Mouse (Mus musculus): ENCODE measurements around the gene Ubtd1. TPM values are rescaled to one million over a fixed set of nuclear protein-coding genes. Genes with fewer than 3 reads are reported as not detected.

The Ubtd1 gene
- polyA plus RNA-seq, 1 experiment = 13.1 TPM

DNA sequence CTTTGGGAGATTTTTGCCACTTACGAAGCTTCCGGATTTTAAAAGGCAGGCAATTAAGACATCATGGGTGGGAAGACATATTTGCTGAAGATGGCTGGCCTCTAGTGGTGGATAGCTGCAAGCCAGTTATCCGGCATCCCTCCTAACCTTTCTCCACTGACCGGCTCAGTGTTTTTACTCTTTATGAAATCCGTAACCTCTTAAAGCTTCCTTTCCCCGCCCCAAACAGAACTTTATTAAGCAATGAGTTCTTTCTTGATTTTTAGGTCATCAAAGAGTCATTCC, 87.6 kb downstream of the Ubtd1 start:
- no peaks in the 10 kb centered on the region for H3K36me3 ChIP-seq (ENCODE audit: control insufficient read depth, insufficient read depth, low read length, poor library complexity, severe bottlenecking)
- H3K4me3 ChIP-seq (ENCODE audit: low read depth, low read length) = no peak overlapping the region
- H3K4me1 ChIP-seq (ENCODE audit: control insufficient read depth, insufficient read depth, low read length) = no peaks in the 10 kb centered on the region
- H3K27me3 ChIP-seq (ENCODE audit: control insufficient read depth, insufficient read depth, low read length, poor library complexity, severe bottlenecking) = no peaks in the 10 kb centered on the region
- H3K27ac ChIP-seq (ENCODE audit: insufficient read depth, low read length) = no peak overlapping the region
- TF ChIP-seq CTCF (IDR thresholded peaks at IDR 0.05; ENCODE audit: low read depth, low read length) = peak; percentile 20
- TF ChIP-seq EP300 (IDR thresholded peaks at IDR 0.05; ENCODE audit: insufficient read depth, low read depth, low read length) = no peak
- no peak overlapping the region for H3K9ac ChIP-seq (ENCODE audit: low read depth, poor library complexity, severe bottlenecking)
- H3K9me3 ChIP-seq (replicated peaks; ENCODE audit: control insufficient read depth, insufficient read depth, low read length, poor library complexity, severe bottlenecking) = no peaks in the 10 kb centered on the region

DNA sequence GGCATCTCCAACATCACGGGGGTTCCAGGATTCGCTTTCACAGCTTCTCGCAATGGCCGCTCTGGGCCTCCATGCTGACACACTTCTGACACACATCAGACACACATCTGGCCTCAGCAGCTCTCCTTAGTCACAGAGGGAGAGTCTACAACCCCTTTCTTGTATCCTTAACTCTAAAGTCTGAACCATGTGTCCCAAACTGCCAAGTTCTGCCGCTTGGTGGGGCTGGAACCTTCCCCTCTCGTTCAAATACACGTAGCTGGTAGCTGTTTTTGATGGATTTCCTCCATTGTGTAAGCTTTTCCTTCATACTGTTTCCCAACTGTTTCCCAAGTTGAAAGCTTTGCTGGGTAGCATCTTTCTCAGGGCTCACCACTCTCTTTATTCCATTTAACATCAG, 89.7 kb downstream of the Ubtd1 start:
- no peaks in the 10 kb centered on the region for H3K27me3 ChIP-seq (ENCODE audit: control insufficient read depth, insufficient read depth, low read length, poor library complexity, severe bottlenecking)

DNA sequence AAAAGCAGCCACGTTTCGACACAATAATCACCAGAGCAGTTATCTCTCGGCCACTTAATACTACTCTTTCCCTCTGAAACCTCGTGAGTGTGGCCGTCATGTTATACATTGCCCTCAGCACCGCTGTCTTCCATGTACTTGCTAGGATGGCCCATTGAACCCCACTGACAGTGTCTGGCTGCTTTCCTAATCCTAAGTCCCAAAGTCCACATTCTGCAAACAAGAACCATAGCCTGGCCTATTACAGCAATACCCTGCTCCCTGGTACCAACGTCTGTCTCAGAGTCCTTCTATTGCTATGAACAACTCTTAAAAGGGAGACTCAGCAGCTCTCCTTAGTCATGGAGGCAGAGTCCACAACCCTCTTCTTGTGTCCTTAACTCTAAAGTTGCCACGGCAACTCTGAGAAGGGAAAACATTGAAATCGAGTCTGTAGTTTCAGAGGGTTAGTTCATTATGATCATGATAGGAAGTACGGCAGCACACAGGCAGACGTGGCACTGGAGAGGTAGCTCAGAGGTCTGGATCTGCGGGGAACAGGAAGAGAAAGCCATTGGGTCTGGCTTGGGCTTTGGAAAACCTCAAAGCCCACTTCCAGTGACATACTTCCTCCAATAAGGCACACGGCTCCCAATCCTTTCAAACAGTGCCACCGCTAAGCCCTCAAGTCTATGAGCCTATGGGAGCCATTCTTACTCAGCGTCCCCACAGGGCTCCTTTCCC, 90.5 kb downstream of the Ubtd1 start:
- Histone ChIP-seq H3K27me3 (ENCODE audit: control insufficient read depth, insufficient read depth, low read length, poor library complexity, severe bottlenecking) (no peaks in the 10 kb centered on the region), H3K9ac (ENCODE audit: low read depth, poor library complexity, severe bottlenecking) (no peak overlapping the region), H3K4me1 (ENCODE audit: control insufficient read depth, insufficient read depth, low read length) (no peaks in the 10 kb centered on the region), H3K9me3 (replicated peaks; ENCODE audit: control insufficient read depth, insufficient read depth, low read length, poor library complexity, severe bottlenecking) (no peaks in the 10 kb centered on the region), H3K36me3 (ENCODE audit: control insufficient read depth, insufficient read depth, low read length, poor library complexity, severe bottlenecking) (no peaks in the 10 kb centered on the region), H3K4me3 (ENCODE audit: low read depth, low read length) (no peak overlapping the region), H3K27ac (ENCODE audit: insufficient read depth, low read length) (no peak overlapping the region)
- TF ChIP-seq CTCF (IDR thresholded peaks at IDR 0.05; ENCODE audit: low read depth, low read length) (no peak), POLR2A (IDR thresholded peaks at IDR 0.05; ENCODE audit: insufficient read depth, low read length) (no peak), EP300 (IDR thresholded peaks at IDR 0.05; ENCODE audit: insufficient read depth, low read depth, low read length) (no peak)

More for the DNA sequence above, 89.7 kb downstream of the Ubtd1 start:
- no peaks in the 10 kb centered on the region for H3K36me3 ChIP-seq (ENCODE audit: control insufficient read depth, insufficient read depth, low read length, poor library complexity, severe bottlenecking)
- no peaks in the 10 kb centered on the region for H3K4me1 ChIP-seq (ENCODE audit: control insufficient read depth, insufficient read depth, low read length)
- no peaks in the 10 kb centered on the region for H3K9me3 ChIP-seq (replicated peaks; ENCODE audit: control insufficient read depth, insufficient read depth, low read length, poor library complexity, severe bottlenecking)
- no peak overlapping the region for H3K9ac ChIP-seq (ENCODE audit: low read depth, poor library complexity, severe bottlenecking)
- H3K27ac ChIP-seq (ENCODE audit: insufficient read depth, low read length) = no peak overlapping the region
- H3K4me3 ChIP-seq (ENCODE audit: low read depth, low read length) = no peak overlapping the region
- TF ChIP-seq CTCF (IDR thresholded peaks at IDR 0.05; ENCODE audit: low read depth, low read length) = peak; percentile 38
- TF ChIP-seq POLR2A (IDR thresholded peaks at IDR 0.05; ENCODE audit: insufficient read depth, low read length) = no peak

DNA sequence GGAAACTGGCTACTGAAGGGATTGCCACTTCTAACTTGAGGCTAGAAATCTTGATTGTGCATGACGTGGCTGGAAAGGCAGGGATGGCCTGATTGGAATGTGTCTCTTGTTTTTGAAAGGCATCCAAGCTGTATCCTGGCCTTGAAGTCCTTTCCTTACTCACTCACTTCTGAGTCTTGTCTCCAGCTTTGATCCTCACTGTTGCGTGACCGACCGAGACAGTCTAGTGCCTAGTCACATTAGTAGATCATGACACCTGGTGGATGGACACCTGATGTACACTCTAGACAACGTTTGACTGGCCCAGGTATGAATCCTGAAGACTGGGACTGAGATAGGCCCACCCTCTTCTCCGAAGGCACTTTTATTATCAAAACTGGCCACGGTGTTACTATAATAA, 91.2 kb downstream of the Ubtd1 start:
- no peak for TF ChIP-seq POLR2A (IDR thresholded peaks at IDR 0.05; ENCODE audit: insufficient read depth, low read length)
- no peak overlapping the region for H3K4me3 ChIP-seq (ENCODE audit: low read depth, low read length)
- H3K9me3 ChIP-seq (replicated peaks; ENCODE audit: control insufficient read depth, insufficient read depth, low read length, poor library complexity, severe bottlenecking) = no peaks in the 10 kb centered on the region
- no peaks in the 10 kb centered on the region for H3K36me3 ChIP-seq (ENCODE audit: control insufficient read depth, insufficient read depth, low read length, poor library complexity, severe bottlenecking)
- H3K4me1 ChIP-seq (ENCODE audit: control insufficient read depth, insufficient read depth, low read length) = no peaks in the 10 kb centered on the region
- H3K9ac ChIP-seq (ENCODE audit: low read depth, poor library complexity, severe bottlenecking) = no peak overlapping the region
- H3K27me3 ChIP-seq (ENCODE audit: control insufficient read depth, insufficient read depth, low read length, poor library complexity, severe bottlenecking) = no peaks in the 10 kb centered on the region
- no peak overlapping the region for H3K27ac ChIP-seq (ENCODE audit: insufficient read depth, low read length)

DNA sequence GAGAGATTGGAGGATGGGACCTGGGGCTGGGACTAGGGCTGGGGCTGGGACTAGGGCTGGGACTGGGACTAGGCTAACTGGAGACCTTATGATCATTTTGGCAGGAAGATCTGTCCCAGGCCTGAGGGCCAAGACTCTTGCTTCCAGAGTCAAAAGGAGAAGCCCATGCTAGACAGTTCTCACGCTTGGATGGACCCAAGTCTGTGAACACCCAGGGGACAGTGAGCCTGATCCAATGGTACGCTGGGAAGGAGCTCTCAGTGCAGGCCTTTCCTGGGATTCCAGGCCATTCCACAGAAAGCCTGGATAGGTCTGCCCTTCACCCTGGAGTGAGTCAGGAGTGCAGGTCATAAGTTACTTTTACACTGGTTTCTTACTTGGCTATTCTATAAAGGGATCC, 93.5 kb downstream of the Ubtd1 start:
- no peak overlapping the region for H3K9ac ChIP-seq (ENCODE audit: low read depth, poor library complexity, severe bottlenecking)
- H3K4me3 ChIP-seq (ENCODE audit: low read depth, low read length) = no peak overlapping the region
- TF ChIP-seq CTCF (IDR thresholded peaks at IDR 0.05; ENCODE audit: low read depth, low read length) = no peak
- TF ChIP-seq POLR2A (IDR thresholded peaks at IDR 0.05; ENCODE audit: insufficient read depth, low read length) = no peak
- no peak for TF ChIP-seq EP300 (IDR thresholded peaks at IDR 0.05; ENCODE audit: insufficient read depth, low read depth, low read length)
- no peaks in the 10 kb centered on the region for H3K36me3 ChIP-seq (ENCODE audit: control insufficient read depth, insufficient read depth, low read length, poor library complexity, severe bottlenecking)
- H3K27me3 ChIP-seq (ENCODE audit: control insufficient read depth, insufficient read depth, low read length, poor library complexity, severe bottlenecking) = no peaks in the 10 kb centered on the region
- H3K27ac ChIP-seq (ENCODE audit: insufficient read depth, low read length) = no peak overlapping the region
- no peaks in the 10 kb centered on the region for H3K9me3 ChIP-seq (replicated peaks; ENCODE audit: control insufficient read depth, insufficient read depth, low read length, poor library complexity, severe bottlenecking)
- no peaks in the 10 kb centered on the region for H3K4me1 ChIP-seq (ENCODE audit: control insufficient read depth, insufficient read depth, low read length)

DNA sequence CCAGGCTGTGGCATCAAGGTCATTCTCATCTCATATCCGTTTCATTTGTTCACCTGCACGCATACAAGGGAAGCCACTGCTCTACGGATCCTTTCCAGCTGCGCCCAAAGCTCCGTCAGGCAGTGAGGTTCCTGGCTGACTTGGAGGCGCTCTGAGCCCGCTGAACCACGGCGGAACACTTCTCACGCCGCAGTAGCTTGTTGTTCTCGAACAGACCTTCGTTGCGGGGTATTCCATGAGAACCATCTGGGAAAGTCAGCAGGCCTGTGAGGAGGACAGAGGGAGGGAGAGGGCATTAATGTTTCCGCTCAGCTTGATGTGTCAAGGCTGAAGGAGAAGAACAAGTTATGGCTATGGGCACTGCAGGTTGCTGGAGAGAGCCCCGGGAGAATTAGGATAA, 94.4 kb downstream of the Ubtd1 start:
- Histone ChIP-seq H3K27me3 (ENCODE audit: control insufficient read depth, insufficient read depth, low read length, poor library complexity, severe bottlenecking) (no peaks in the 10 kb centered on the region), H3K4me3 (ENCODE audit: low read depth, low read length) (peak overlapping the region; percentile 49), H3K9ac (ENCODE audit: low read depth, poor library complexity, severe bottlenecking) (no peak overlapping the region), H3K4me1 (ENCODE audit: control insufficient read depth, insufficient read depth, low read length) (no peaks in the 10 kb centered on the region), H3K9me3 (replicated peaks; ENCODE audit: control insufficient read depth, insufficient read depth, low read length, poor library complexity, severe bottlenecking) (no peaks in the 10 kb centered on the region), H3K36me3 (ENCODE audit: control insufficient read depth, insufficient read depth, low read length, poor library complexity, severe bottlenecking) (no peaks in the 10 kb centered on the region), H3K27ac (ENCODE audit: insufficient read depth, low read length) (no peak overlapping the region)
- TF ChIP-seq EP300 (IDR thresholded peaks at IDR 0.05; ENCODE audit: insufficient read depth, low read depth, low read length) (no peak), POLR2A (IDR thresholded peaks at IDR 0.05; ENCODE audit: insufficient read depth, low read length) (no peak), CTCF (IDR thresholded peaks at IDR 0.05; ENCODE audit: low read depth, low read length) (no peak)

All from ES-Bruce4 (cell line).